Mouse (Mus musculus) G1E (cell line): ENCODE measurements around the gene Thap4.

Source experiments
- CTCF ChIP-seq: IDR thresholded peaks from 2 replicates; pipeline ENCODE4 v1.5.1; 2012; ENCODE audit warnings: low read depth, low read length, inconsistent platforms, mixed read lengths
- POLR2AphosphoS5 ChIP-seq: IDR thresholded peaks from 2 replicates; pipeline ENCODE4 v1.6.1; 2012; ENCODE audit warnings: low read depth, low read length, inconsistent platforms; ENCODE audit not compliant: insufficient replicate concordance
- TAL1 ChIP-seq: conservative IDR thresholded peaks from 2 replicates; pipeline ENCODE4 v1.6.1; 2012; ENCODE audit warnings: low read depth, low read length, inconsistent platforms, mixed read lengths

DNA sequence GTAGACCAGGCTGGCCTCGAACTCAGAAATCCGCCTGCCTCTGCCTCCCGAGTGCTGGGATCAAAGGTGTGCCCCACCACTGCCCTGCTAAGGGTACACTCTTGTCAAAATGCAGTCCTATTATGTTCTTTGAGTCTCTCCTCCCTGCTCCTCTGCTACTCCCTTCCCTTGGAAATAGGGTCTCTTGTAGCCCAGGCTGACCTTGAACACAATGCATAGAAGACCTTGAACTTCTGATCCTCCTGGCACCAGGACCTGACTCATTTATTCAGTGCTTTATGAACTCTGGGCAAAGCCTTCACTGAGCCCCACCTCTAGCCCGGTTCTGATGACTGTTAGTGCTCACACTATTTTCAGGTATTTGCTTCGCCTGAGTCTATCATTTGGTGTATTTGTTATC, 17.0 kb downstream of the Thap4 start:
- TF ChIP-seq TAL1 (no peak), POLR2AphosphoS5 (no peak), CTCF (no peak)
